Mouse (Mus musculus) olfactory bulb, adult 2 months (tissue): ENCODE data around the gene Htra1.

ENCODE experiments used
- CTCF ChIP-seq: fragments of 200-500 bp; IDR thresholded peaks from 2 replicates; pipeline ENCODE4 v1.5.1; 2012; ENCODE audit warnings: low read depth, mild to moderate bottlenecking, low read length, moderate library complexity; ENCODE audit not compliant: insufficient read depth
- POLR2A ChIP-seq: fragments of 200-500 bp; IDR thresholded peaks from 2 replicates; pipeline ENCODE4 v1.6.1; 2012; ENCODE audit warnings: mild to moderate bottlenecking, low read depth, low read length, moderate library complexity; ENCODE audit not compliant: insufficient read depth

GRCm38 (mm10) chr7:130982371-130982770 is 46.5 kb downstream of the Htra1 start:
- TF ChIP-seq CTCF (no peak), POLR2A (no peak)
